Mouse (Mus musculus) intestine, postnatal 0 days (tissue): Measurements from ENCODE around the gene Rcl1. TPM values are rescaled to one million over a fixed set of nuclear protein-coding genes. Genes with fewer than 3 reads are reported as not detected.

ENCODE experiments used
- ATAC-seq: fragments of 200-750 bp; cut with Nextera tagmentation; 2 replicates; pipeline ENCODE4 v1.8.0; 2017; ENCODE audit warnings: mild to moderate bottlenecking, moderate TSS enrichment, moderate library complexity
- H3K27ac ChIP-seq: fragments of 300-500 bp; sonication (generic); 2 replicates; pipeline ENCODE4 v1.5.1; 2014; ENCODE audit warnings: mild to moderate bottlenecking, low read depth, low read length, moderate library complexity
- H3K27me3 ChIP-seq: fragments of 300-500 bp; sonication (generic); replicated peaks from 2 replicates; pipeline ENCODE4 v1.6.1; 2014; ENCODE audit warnings: low read length, mixed read lengths; ENCODE audit not compliant: control insufficient read depth, insufficient read depth
- H3K36me3 ChIP-seq: fragments of 300-500 bp; sonication (generic); 2 replicates; pipeline ENCODE4 v1.6.1; 2014; ENCODE audit warnings: mild to moderate bottlenecking, moderate library complexity; ENCODE audit not compliant: control insufficient read depth, insufficient read depth
- H3K4me1 ChIP-seq: fragments of 300-500 bp; sonication (generic); replicated peaks from 2 replicates; pipeline ENCODE4 v1.6.1; 2014; ENCODE audit warnings: antibody characterized with exemption, low read length, mixed read lengths; ENCODE audit not compliant: control insufficient read depth, insufficient read depth
- H3K4me2 ChIP-seq: fragments of 300-500 bp; sonication (generic); replicated peaks from 2 replicates; pipeline ENCODE4 v1.6.1; 2014; ENCODE audit warnings: low read depth, mild to moderate bottlenecking, moderate library complexity
- H3K4me3 ChIP-seq: fragments of 300-500 bp; sonication (generic); 2 replicates; pipeline ENCODE4 v1.5.1; 2014; ENCODE audit warnings: low read depth, low read length
- H3K9ac ChIP-seq: fragments of 300-500 bp; sonication (generic); 2 replicates; pipeline ENCODE4 v1.6.1; 2014; ENCODE audit warnings: mild to moderate bottlenecking, low read depth, low read length
- H3K9me3 ChIP-seq: fragments of 300-500 bp; sonication (generic); 2 replicates; pipeline ENCODE4 v1.6.1; 2016; ENCODE audit warnings: mixed run types; ENCODE audit not compliant: control insufficient read depth
- CTCF ChIP-seq: sonication (generic); IDR thresholded peaks from 2 replicates; pipeline ENCODE4 v1.5.1; 2016; ENCODE audit warnings: low read depth, mild to moderate bottlenecking, control low read depth, antibody characterized with exemption, moderate library complexity
- WGBS: fragments of 180-500 bp; shearing (Covaris S2); extraction: QIAGEN DNeasy Blood & Tissue Kit; methylation state at CpG from one replicate; pipeline ENCODE4 v1.1.7; 2014; 5-methylcytosine and 5-hydroxymethylcytosine counted together
- polyA plus RNA-seq: library from polyadenylated mRNA; unstranded; fragments of >200 nt; fragmentation: Nextera tagmentation; extraction: Ambion mirVana; gene quantifications from 2 replicates; pipeline ENCODE4 v1.2.1, GENCODE M21; 2015

The Rcl1 gene
- polyA plus RNA-seq, 1 experiment from 2014 or later = 17.4 TPM

DNA sequence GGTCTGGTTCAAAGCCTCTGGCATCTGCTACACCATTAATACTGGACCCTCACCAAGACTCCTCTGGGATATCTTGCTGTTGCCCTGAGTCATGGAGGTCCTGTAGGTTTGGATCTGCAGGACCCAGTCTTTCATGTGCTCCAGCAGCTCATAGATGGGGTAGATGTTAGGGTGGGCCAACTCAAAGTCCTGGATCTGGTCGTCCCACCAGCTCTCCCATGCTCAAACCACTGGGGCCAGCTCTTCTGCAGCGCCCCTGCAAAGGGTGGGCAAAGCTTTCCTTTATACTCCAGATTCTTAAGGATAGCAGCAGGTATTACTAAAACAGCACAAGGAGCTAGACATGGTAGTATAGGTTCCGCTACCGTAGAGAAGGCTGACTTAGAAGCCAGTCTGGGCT lies 4.6 kb downstream of the Rcl1 start:
- H3K4me2 ChIP-seq = no peak overlapping the region
- H3K9me3 ChIP-seq = no peaks in the 10 kb centered on the region
- no peak overlapping the region for H3K4me3 ChIP-seq
- no peak overlapping the region for H3K9ac ChIP-seq
- no peak for ATAC-seq
- no peaks in the 10 kb centered on the region for H3K4me1 ChIP-seq
- 96% methylated on average over 4 of the region's 4 CpGs for WGBS
- no peak overlapping the region for H3K27ac ChIP-seq
- no peak for TF ChIP-seq CTCF
- no peaks in the 10 kb centered on the region for H3K36me3 ChIP-seq
- no peaks in the 10 kb centered on the region for H3K27me3 ChIP-seq

DNA sequence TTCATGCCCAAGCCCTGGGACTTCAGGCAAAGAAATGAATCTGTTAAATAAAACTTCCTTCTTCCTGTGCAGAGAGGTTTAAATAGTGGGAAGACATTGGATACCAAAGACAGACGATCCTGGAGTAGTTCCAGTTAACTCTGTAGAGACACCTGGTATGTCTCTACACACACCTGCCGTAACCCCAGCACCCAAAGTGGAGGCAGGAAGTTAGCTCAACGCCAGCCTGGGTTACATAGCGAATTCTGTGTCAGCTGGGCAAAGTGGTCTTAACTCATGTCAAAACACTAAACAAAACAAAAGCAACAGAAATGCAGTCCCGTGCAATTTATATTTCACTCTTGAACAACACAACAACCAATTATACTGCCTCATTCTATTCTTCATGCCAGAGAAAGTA lies 5.1 kb downstream of the Rcl1 start:
- Histone ChIP-seq H3K27ac (no peak overlapping the region), H3K36me3 (no peaks in the 10 kb centered on the region), H3K9me3 (no peaks in the 10 kb centered on the region), H3K4me3 (no peak overlapping the region), H3K4me1 (no peaks in the 10 kb centered on the region), H3K4me2 (no peak overlapping the region), H3K9ac (no peak overlapping the region), H3K27me3 (no peaks in the 10 kb centered on the region)
- TF ChIP-seq CTCF = no peak
- 85% methylated on average over 5 of the region's 5 CpGs for WGBS
- ATAC-seq = no peak

DNA sequence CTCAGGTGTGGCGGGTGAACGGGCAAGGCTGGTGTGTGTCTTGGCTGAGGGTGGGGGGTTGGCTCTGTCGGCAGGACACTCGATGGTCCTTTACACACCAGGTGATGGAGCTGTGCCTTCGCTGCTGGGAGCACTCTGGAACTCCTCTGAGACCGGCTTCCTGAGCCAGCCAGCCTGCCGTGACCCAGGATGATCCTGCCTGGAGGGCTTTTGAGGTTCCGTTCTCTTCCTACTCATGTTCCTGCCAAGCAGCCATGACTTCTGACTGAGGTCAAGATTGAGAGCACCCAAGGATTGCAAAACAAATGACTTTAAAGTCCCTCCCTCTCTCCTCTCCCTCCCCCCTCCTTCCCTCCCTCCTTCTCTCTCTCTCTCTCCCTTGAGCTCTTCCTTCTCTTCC lies 11.5 kb downstream of the Rcl1 start:
- Histone ChIP-seq H3K9ac (no peak overlapping the region), H3K4me3 (no peak overlapping the region), H3K36me3 (no peaks in the 10 kb centered on the region; the same call in 1 of the 2 replicates), H3K4me1 (0 out of 2 replicates have a peak, but pooled peaks cover 2% of the 10 kb centered on the region), H3K9me3 (no peaks in the 10 kb centered on the region), H3K4me2 (no peak overlapping the region), H3K27ac (no peak overlapping the region), H3K27me3 (no peaks in the 10 kb centered on the region)
- TF ChIP-seq CTCF = no peak
- no peak for ATAC-seq
- 82% methylated on average over 8 of the region's 8 CpGs for WGBS

DNA sequence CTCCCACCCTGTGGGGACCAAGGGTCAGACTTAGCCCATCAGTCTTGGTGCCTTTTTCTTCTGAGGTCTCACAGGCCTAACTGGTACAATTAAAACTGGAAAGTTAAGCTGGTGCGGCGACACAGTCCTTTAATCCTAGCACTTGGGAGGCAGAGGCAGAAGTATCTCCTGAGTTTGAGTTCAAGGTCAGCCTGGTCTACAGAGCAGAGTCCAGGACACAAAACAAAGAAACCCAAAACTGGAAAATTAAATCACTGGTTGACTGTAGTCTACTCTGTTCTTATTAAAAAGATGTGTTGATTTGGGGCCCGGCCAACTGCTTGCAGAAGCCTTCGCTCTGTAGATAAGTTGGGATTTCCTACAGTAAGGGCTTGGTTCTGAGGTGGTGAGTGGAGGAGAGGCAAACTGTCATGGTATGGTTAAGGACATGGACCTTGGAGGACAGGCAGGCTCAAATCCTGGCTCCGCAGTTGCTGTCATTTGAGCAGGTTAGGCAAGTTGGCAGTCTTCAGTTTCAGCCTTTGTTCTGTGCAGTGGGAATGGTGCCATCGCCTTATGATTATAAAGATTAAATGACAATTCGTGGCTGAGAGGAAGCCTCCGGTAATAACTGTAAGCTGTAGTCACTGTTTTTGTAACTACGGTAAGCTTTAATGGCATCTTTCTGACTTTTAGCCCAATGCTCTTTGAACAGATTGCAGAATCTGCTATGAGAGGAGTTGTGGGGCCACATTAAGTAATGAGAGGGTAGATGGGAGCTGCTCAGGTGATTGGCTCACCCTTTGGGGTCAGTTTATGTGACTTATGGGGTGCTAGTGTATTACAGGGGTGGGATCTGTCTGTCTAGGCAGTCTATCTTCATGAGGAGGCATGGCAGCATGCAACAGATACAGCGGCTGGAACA lies 12.8 kb downstream of the Rcl1 start:
- Histone ChIP-seq H3K27ac (no peak overlapping the region), H3K9me3 (no peaks in the 10 kb centered on the region), H3K36me3 (peaks cover 11% of the 10 kb centered on the region; the same call in 1 of the 2 replicates), H3K4me2 (no peak overlapping the region), H3K4me1 (0 out of 2 replicates have a peak, but pooled peaks cover 2% of the 10 kb centered on the region), H3K27me3 (no peaks in the 10 kb centered on the region), H3K4me3 (no peak overlapping the region), H3K9ac (no peak overlapping the region)
- ATAC-seq = no peak
- 96% methylated on average over 10 of the region's 10 CpGs for WGBS
- no peak for TF ChIP-seq CTCF

DNA sequence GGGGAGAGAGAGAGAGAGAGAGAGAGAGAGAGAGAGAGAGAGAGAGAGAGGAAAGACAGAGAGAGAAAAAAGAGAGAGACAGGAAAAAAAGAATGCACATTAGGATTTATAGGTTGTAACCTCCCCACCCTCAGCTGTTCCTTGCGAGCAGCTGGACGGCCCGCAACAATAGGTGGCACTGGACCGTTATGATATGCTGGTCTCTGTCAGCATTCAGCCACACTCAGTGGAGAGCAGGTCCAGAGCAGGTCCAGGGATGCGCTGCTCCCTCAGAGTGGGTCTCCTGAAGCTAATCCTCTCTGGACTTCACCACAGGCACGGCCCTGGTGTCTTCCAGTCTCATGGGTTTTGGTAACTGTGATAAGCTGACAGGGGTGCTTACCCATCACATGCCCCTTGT lies 15.6 kb downstream of the Rcl1 start:
- ATAC-seq = no peak

DNA sequence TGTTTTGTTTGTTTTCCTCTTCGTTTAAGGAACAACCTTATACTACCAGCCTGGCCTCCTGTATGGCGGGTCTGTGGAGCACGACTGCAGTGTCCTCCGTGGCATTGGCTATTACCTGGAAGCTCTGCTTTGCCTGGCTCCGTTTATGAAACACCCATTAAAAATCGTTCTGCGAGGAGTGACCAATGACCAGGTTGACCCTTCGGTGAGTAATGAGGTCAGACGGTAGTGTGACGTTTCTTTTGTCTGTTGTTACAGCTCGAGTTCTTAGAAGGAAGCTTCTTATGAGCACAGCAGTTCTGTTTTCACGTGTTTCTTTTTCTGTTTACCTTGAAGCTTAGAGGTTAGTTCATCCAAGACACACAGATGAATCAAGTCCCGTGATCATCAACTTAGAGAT lies 17.0 kb downstream of the Rcl1 start:
- 88% methylated on average over 13 of the region's 13 CpGs for WGBS
- H3K4me2 ChIP-seq = no peak overlapping the region

More for the DNA sequence above, 15.6 kb downstream of the Rcl1 start:
- Histone ChIP-seq H3K36me3 (peaks cover 22% of the 10 kb centered on the region), H3K27me3 (no peaks in the 10 kb centered on the region), H3K4me1 (0 out of 2 replicates have a peak, but pooled peaks cover 2% of the 10 kb centered on the region), H3K4me2 (no peak overlapping the region), H3K27ac (no peak overlapping the region), H3K9me3 (no peaks in the 10 kb centered on the region), H3K4me3 (no peak overlapping the region), H3K9ac (no peak overlapping the region)
- no peak for TF ChIP-seq CTCF
- WGBS = 89% methylated on average over 6 of the region's 6 CpGs

More for the DNA sequence above, 17.0 kb downstream of the Rcl1 start:
- Histone ChIP-seq H3K9me3 (no peaks in the 10 kb centered on the region), H3K4me1 (no peaks in the 10 kb centered on the region), H3K27ac (no peak overlapping the region), H3K27me3 (no peaks in the 10 kb centered on the region), H3K9ac (no peak overlapping the region), H3K4me3 (no peak overlapping the region), H3K36me3 (peaks cover 28% of the 10 kb centered on the region)
- no peak for ATAC-seq
- TF ChIP-seq CTCF = no peak
